Mouse (Mus musculus) left cerebral cortex, postnatal 10 days (tissue): ENCODE data around the gene Nfkb1. TPM values are rescaled to one million over a fixed set of nuclear protein-coding genes. Genes with fewer than 3 reads are reported as not detected.

Experiments used
- DNase-seq, 2 experiments: peaks; one replicate each; pipeline ENCODE4 v3.0.0; 2021 to 2022; ENCODE audit warnings: low spot score in 2 of 2, mixed read lengths in 1 of 2; ENCODE audit errors: extremely low spot score in 1 of 2
- intact Hi-C: fragments of 180-260 bp; cut with DNase I; formaldehyde crosslinking; loops from one replicate; pipeline ENCODE4 v1.15.1; 2025
- total RNA-seq, 2 experiments: library from RNA; stranded (reverse); gene quantifications; 2 replicates each; pipeline ENCODE4 v1.2.3; 2021

The Nfkb1 gene
- total RNA-seq, 2 experiments from 2014 or later, result 16.9 to 18.3 TPM

DNA sequence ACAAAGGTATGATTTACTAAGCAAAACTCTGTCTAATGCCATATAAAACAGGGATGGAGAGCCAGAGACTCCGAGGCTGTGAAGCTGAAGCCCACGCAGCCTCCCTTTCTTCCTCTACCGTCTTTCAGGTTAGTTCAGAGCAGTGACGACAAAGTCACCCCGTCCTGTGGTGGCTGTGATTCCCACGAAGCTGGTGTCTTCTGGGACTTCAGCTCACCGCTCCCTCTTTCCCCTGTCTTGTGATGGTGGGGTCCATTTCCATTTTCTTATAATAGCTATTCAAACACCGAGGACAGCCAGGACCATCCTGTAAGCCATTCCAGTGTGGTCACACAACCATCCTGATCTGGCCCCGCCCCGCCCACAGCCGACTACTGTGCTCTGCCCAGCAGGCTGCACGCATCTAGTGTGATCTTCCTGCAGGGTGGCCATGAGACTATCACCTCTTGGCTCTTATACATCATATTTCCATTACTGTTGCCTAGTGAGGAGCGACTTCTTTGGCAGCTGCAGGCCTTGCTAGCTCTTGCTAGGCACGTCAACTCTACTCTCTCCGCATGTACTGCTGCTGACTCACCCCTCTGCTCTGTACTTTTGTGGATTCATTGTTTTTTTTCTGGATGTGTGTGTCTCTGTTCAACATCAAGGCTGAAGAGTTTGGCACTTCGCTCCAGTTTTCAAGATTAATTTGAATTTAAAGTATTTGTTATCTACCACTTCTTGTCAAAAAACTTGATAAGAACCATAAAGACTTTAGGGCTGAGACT lies 50.3 kb downstream of the Nfkb1 start:
- no peak for DNase-seq
- intact Hi-C loops, result no loop called here

DNA sequence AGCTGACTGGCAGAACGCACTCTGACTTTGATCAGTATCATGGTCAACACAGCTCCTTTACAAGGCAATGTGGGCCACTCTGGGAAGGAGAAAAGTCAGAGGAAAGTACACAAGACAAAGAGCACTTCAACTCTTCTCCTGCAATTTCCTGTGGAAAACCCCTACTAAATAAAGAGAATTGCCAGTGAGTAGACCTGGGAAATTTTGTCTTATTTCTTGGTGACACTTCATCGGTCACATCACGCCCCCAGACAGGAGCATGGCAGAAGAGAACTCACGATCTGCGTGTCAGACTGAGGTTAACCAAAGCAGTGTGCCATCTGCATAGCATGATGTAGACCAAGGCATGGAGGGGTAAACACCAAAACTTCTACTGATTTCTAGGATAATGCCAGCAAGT lies 51.1 kb downstream of the Nfkb1 start:
- intact Hi-C loops, result no loop called here
- no peak for DNase-seq

DNA sequence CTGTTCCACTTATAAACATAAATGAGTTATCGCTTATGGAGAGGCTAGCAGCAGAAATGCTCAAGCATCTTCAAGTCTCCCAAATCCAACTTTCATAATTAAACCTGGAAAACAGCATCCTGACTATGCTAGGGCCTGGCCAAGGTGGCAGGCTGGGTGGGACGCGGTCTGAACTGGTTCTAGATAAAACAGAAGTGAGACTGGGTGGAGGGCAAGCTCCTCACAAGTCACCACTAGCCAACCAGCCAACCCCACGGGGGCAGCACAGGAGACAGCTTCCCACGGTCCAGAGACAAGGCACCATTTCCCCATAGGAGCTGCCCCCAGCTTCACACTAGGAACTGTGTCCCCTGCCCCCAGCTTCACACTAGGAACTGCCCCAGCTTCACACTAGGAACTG lies 53.8 kb downstream of the Nfkb1 start:
- DNase-seq, result no peak
- intact Hi-C loops, result no loop called here

DNA sequence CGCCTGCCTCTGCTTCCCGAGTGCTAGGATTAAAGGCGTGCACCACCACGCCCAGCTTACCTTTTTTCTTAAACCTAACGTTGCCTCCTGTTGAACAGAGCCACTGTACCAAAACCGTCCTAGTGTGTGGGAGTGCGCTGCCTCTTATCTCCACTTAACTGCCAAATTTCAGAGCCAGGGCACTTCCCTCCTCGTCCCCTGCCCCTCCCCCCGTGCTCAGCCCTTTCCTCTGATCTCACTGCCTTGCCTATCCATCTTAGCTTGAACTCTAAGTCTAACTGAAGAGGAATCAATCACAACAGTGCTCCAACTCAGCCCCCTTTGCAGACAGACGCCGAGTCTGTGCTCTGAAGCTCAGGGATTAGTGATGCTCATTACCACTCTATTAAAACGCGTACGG lies 54.9 kb downstream of the Nfkb1 start:
- intact Hi-C loops, result no loop called here
- DNase-seq, result no peak

DNA sequence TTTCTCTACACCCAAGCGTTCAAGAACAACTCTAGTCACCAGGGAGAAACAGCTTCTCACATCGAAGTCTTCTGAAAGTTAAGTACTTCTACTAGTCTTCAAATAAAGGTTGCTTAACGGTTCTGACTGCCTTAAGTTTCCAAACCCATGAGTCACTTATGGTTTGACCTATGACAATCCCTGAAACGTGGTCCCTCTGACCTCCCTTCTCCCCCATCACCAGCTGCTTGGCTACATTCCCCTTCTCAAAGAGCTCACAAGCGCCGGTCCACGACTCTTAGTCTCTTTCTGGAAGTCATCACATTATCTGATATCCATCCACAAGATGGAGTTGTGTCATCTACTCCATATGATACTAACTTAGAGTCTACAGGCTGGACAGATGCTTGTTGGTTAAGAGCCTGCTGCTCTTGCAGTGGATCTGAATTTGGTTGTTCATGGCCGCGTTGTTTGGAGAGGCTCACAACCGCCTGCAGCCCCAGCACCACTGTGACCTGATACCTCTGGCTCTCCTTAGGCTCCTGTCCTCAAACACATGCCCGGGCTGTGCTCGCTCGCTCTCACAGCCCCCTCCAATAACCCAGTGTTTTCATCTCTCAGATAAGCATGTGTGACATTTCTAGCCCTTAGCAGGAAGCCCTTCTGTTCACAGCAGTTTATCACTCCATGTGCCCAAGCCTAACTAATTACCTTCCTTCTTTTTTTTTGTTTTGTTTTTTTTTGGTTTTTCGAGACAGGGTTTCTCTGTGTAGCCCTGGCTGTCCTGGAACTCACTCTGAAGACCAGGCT lies 55.5 kb downstream of the Nfkb1 start:
- DNase-seq, result no peak
- intact Hi-C loops, result no loop called here

DNA sequence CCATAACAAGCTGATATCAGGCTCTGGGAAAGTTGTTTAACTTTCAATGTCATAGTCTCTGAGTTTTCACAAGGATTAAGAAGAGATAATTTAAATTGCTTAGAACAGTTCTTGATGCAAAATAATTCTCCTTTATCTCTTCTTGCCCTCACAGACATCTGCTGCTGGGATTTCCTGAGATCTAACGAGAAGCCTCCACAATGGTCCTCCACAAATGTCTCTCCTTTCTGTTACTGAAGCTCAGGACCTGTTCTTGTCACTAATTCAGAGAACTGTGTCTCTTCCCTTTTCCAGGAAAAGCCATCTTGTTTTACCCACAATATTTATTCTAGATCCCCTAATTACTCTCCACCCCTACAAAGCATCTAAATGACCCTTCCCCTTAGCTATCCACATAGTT lies 56.3 kb downstream of the Nfkb1 start:
- intact Hi-C loops, result no loop called here
- no peak for DNase-seq

DNA sequence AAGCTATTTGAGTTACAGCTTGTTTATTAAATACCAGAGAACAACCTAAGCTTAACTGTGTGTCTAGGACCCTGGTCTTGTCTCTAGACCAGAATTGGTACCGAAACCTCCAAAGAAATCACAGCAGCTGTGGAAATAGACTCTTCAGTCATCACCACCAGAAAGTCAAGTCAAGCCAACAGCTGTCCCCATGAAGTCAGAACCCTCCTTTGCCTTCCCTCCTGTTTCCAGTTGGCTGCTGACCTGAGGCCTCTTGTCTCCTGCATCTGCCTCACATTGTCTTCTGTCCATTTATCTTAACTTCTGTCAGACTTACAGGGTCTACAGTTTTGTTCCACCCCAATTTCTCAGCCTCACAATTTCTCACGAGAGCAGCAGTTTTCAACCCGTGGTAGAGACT lies 57.1 kb downstream of the Nfkb1 start:
- no peak for DNase-seq
- intact Hi-C loops, result no loop called here

DNA sequence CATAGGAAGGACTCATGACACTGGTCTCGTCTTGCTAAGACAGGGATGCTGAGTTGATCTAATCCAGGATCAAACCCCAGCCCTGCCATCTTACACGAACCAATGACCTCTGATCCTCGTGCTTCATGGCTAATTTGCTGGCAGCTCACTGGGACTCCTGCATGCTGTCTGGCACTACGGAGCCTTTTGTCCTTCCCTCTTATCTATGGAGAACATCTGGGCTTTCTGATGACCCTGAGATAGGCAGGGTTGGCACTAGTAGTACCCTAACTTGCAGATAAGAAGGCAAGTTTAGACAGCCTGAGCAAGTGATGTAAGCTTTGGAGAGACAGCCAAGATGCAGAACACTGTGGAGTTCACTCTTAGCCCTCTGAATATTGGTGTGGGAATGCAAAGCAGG lies 59.5 kb downstream of the Nfkb1 start:
- no peak for DNase-seq
- intact Hi-C loops, result no loop called here

DNA sequence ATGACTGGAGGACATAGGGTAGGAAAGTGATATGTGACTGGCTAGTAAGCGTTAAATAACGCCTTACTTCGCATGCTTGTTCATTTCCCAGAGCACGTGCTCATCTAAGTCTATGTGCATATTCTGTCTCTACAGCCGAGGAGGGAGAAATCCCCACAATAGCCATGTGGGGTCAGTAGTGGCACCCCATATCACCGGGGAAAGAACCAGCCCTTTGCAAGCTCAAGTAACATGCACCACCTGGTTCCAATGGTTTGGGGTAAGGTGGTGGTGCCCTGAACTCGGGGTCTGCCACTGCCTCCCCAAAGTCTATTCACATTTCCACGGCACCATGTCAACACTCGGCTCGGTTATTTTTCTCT lies 60.3 kb downstream of the Nfkb1 start:
- intact Hi-C loops, result no loop called here
- DNase-seq, result peak in 1 of 2 experiments; percentile 34

DNA sequence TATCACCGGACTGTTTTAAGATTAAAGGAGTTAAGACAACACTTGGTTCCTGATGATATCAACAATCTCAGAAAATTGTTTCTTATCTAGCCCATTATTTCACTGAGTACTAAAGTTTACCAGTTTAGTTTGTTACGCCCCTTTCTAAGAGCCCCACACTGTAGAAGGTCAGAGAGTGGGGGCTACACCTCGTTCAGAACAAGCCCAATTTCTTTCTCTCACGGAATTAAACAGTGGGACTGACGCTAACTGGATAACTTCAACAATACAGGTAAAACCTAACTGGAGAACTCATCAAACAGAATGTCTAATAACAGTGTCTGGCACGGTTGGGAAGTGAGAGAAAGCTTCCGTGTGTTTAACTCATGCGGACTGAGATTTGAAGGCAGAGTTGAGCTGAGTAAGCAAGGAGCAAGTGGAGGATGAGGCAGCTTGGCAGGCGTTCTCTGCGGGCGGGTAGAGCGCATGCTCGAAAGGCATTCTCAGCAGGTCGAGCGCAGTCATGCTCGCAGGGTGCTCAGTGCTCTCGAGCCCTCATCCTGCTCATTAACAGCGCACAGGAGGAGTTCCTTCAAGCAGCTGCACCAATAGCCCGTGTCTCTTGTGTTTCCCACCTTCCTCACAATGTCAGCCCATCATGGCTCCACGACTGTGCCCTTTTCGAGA lies 60.8 kb downstream of the Nfkb1 start:
- DNase-seq, result no peak
- intact Hi-C loops, result no loop called here

DNA sequence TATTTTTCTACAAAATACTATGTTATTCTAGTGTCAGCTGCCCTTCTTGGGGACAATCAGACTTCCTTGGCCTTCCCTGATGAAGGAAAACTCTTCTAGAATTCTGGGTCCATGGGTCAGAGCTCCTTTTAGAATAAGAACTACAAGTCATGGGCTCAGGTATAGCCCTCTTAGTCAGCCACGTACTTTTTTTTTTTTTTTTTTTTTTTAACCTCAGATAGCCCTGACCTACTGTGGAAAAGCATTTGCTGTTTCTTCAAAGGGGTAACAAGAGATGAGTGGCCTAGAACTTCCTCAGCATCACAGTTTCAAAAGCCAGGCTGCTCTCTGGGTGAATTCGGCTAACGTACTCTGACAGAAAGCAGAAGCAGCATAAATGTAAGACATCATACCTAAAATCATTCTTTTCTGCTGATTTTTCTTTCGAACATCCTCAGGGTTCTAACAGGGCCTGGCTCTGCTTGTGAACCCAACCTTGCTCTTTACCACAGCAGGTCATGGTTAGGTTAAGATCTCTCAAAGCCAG lies 61.5 kb downstream of the Nfkb1 start:
- DNase-seq, result no peak
- intact Hi-C loops, result loop anchor here (5.0 kb wide), 1 partner anchor 62 kb away; the partner anchor contains the start of gene Nfkb1

DNA sequence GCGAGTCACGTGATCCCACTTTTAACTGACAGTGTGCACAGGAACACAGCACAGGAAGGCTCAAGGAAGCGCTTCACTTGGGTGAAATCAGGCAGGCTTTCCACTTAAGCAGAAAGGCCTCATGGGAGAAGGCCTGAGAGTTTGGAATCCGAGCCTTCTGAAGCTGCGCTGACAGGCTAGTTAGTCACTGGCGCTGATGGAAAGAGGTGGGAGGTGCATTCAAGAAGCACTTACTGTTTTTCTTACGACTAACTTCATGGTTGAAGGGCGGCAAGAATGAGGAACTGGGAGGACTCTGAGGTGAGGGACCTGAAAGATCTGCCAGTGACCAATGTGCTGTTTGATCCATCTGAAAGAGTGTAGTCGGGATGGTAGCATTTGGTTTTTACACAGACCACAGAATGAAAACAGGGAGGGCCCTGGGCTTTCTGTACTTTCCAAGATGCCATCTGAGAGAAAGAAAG lies 62.6 kb downstream of the Nfkb1 start:
- intact Hi-C loops, result loop anchor here (5.0 kb wide), 1 partner anchor 64 kb away; the partner anchor contains the start of gene Nfkb1

DNA sequence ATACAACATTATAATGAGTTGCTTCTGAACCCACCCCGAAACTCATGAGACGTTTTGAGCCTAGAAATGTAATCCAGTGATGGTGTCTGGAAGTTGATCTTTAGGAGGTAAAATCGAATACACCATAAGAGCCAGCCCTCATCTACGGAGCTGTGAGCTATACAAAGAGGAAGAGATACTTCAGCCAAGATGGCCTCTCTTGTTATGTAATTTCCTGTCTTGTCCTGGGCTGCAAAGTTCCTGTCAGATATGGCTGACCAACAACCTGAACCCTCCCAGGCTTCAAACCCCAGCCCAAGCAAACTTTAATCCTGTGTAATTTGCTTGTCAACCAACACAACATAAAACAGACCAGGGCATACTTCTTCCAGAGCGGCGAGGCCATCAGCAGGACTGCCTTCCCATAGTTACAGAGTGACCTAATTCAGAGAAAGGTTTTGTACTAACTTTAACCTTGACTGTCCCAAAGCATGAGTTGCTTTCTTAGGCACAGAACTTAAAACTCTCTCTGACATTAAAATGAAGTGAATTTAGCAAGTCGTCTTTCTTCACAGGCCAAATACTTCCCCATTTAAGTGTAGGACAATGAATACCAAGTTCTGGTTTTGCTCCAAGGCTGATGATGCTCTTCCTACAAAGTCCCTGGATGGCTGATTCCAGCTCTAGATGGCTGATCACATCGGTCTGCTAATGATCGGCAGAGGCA lies 63.2 kb downstream of the Nfkb1 start:
- intact Hi-C loops, result loop anchor here (5.0 kb wide), 1 partner anchor 64 kb away; the partner anchor contains the start of gene Nfkb1
- no peak for DNase-seq

More for the DNA sequence above, 62.6 kb downstream of the Nfkb1 start:
- DNase-seq, result no peak

DNA sequence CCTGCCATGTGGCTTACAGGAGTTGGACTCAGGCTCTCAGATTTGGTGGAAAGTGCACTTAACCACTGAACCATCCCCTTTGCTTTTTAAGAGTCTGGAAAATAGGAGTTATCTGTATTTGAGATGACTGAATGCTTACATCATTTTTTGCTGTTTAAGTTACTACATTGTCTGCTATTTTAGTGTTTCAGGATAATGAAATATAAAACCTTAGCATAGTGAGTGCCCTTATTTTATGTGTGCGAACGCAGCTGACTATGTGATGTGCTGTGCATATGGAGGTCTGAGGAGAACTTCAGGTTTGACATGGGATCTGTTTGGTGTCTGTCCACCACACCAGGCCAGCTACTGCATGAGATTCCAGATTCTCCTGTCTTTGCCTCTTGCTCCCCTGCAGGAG lies 66.1 kb downstream of the Nfkb1 start:
- DNase-seq, result no peak
- intact Hi-C loops, result loop anchor here (5.0 kb wide), 1 partner anchor 67 kb away; the partner anchor contains the start of gene Nfkb1

DNA sequence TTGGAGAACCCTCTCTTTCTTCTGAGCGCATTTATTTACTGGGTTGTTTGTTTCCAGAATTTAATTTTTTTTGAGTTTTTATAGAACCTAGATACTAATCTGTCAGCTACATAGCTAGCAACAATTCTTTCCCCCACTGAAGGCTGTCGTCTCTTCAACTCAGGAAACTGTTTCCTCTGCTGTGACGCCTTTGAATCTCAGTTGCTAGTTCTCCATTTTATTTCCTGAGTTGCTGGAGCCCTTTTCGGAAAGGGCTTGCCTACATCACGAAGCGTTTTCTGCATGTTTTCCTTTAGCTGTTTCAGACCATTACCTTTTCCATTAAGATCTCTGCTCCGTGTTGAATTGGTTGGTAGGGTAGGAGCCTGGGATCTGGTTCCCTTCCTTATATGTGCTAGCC lies 74.6 kb downstream of the Nfkb1 start:
- intact Hi-C loops, result no loop called here
- DNase-seq, result no peak

DNA sequence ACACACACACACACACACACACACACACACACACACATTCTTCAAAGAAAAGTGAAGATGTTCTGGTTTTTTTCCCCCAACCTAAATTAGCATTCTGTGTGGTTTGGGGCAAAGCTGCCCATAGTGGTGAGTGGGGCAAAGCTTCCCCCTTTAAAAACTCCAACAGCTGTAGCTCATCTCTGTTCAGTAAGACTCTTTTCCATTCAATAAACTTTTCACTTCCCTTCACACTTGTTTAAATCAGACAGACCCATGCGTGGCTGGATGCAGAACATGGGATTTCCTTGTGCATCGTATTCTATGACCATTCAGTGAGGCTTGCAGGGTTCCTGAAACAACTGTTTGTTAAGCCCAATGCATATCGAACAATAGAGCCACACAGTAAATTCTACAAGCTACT lies 77.0 kb downstream of the Nfkb1 start:
- intact Hi-C loops, result no loop called here
- DNase-seq, result no peak

DNA sequence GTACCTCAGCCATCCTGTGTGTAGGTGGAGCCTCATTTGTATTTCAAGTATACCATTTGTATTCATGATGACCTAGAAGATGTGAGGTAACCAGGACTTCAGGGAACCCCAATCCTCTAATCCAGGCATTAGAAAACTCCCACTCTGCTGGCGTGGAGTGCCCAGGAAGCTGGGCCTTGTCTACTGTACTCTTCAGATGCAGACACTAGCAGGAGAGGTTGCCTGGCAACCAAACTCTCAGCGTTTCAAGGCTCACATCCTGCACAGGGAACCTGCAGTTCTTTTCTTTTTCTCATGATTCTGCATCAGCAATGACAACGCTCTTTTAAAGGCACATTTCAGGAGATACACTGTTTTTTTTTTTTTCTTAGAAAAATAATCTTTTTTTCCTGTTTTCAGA lies 81.1 kb downstream of the Nfkb1 start:
- intact Hi-C loops, result no loop called here
- peak; percentile 49 to 68 for DNase-seq

DNA sequence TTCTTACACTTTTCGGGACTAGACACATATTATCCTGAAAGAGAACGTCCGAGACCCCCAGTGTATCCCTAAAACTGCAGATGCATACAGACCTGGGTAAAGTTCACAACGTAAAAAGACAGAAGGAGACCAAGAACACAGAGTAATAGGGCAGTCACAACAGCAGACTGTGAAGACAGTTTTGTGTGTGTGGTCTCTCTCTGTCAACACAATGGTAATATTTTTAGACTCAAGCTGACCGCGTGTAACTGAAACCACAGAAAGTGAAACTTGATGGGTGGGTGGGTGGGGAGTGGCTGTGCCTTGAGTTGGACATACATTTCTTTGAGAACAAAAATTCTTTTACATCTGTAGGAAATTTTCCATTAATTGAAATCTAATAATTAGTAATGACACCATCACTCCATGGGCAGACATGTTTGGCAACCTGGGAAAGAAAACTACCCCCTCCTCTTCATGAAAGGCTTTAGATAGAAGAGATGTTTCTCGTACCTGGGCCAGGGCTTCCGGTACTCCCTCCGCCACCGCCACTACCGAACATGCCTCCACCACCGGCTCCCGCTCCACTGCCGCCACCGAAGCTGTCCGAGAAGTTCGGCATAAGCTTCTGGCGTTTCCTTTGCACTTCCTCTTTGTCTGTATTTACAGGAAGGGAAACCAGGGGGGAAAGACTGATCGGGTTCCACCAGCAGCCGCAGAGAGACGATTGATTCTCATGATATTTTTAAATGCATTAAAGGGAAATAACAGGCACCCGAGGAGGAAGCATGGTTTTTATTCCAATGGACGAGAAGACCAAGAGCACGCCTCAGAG lies 83.5 kb downstream of the Nfkb1 start:
- no peak for DNase-seq
- intact Hi-C loops, result no loop called here
